Mouse (Mus musculus): Measurements from ENCODE around the gene Ephb3. TPM values are rescaled to one million over a fixed set of nuclear protein-coding genes. Genes with fewer than 3 reads are reported as not detected.
"Not testable (repeated sequence)": the region's sequence is repeated elsewhere in the genome, so short reads cannot be mapped to it uniquely, and the experiment has no call there.

Ephb3 gene
- 24.0 and 25.4 TPM in 2 replicates for polyA plus RNA-seq (2016; fragmentation: Nextera tagmentation; extraction: Ambion mirVana)

DNA sequence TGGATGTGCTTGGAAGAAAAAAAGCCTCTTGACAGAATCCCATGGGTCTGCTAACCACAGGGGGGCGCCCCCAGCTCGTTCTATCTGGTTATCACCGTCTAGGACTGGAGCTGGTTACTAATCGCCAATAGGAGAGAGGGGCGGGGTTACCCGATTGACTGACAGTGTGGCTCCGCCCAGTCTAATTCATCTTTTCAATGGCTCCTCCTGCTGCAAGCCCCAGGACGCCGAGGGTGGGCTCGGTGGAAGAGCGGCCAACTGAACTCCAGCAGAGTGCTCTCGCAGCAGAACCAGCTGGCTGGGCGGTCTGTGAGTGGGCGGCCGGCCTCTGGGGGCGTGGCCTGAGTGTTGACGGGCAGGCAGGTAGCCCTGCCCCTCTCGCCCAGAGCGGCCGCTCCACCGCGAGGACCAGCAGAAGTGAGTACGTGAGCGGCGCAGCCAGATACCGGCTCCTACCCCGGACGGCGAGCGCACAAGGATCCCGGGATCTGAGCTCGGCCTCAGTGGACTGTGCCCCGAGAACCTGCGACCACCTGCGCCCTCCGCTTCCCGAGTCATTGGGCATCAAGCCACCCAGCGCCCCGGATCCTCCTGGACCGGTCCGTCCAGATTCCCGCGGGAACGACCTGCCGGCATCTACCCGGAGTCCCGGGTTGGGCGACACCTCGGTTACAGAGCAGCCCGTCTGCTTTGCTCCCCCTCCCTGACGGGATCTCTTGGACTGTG lies at the start of gene Ephb3:
TSS of gene Ephb3 (plus strand) at position 389 of the 726 bp plus-strand sequence.
- peak within 1 kb of the TSS; percentile 96 for H3K9ac ChIP-seq
- H3K4me2 ChIP-seq: peak within 1 kb of the TSS; percentile 82
- WGBS: under 1% methylated on average over 51 of the region's 51 CpGs
- peak within 1 kb of the TSS; percentile 80 for H3K27ac ChIP-seq (ENCODE audit: poor library complexity, severe bottlenecking)
- peak within 1 kb of the TSS; percentile 74 for H3K4me3 ChIP-seq
- H3K4me1 ChIP-seq (replicated peaks): peaks cover 42% of the 10 kb centered on the region
- no peaks in the 10 kb centered on the region for H3K9me3 ChIP-seq (replicated peaks)
- 0 out of 2 replicates have a peak, but pooled peaks cover 3% of the 10 kb centered on the region for H3K36me3 ChIP-seq
- no peaks in the 10 kb centered on the region for H3K27me3 ChIP-seq (replicated peaks)
- peak; percentile 96 for ATAC-seq (ENCODE audit: insufficient number of reproducible peaks, low FRiP score)

DNA sequence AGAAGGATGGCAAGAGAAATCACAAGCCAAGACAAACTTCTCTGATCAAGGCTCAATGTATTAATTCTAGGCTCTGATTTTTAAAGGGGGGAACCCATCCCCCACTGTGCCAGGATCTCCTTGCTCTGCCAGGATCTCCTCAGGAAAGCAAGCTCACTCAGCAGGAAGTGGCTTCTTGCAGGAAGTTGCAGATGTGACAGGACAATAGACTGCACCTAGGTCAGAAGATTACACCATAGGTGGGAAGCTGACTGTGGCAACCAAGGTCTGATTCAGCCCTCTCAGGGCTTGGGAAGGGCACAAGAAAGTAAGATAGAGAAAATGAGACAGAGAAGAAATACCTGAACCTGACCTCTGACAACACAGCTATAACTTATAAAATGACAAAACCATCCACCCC lies 48.3 kb upstream of the Ephb3 start:
- H3K4me3 ChIP-seq; ATAC-seq (ENCODE audit: insufficient number of reproducible peaks, low FRiP score); H3K4me1 ChIP-seq (replicated peaks); H3K4me2 ChIP-seq; H3K27me3 ChIP-seq (replicated peaks); H3K36me3 ChIP-seq; H3K9ac ChIP-seq; H3K27ac ChIP-seq (ENCODE audit: poor library complexity, severe bottlenecking); H3K9me3 ChIP-seq (replicated peaks): not testable (repeated sequence)

DNA sequence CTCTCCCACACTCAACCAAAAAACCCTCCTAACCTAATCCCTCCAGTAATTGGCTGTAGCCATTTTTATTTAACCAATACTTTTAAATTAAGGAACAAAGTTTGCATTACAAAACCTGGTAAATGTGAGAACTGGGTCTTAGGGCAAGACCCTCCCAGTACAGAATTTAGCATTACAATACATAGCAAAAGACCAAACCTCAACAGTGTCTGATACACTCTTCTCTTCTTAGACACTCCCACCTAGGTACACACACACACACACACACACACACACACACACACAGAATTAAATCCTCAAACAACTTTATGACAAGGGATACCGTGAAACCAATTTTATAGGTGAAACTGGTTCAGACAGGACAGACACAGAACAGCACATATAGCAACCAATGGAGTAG lies 45.3 kb upstream of the Ephb3 start:
- H3K4me1 ChIP-seq (replicated peaks); H3K4me2 ChIP-seq; H3K9me3 ChIP-seq (replicated peaks); H3K27ac ChIP-seq (ENCODE audit: poor library complexity, severe bottlenecking); H3K9ac ChIP-seq; H3K36me3 ChIP-seq; H3K4me3 ChIP-seq; H3K27me3 ChIP-seq (replicated peaks); ATAC-seq (ENCODE audit: insufficient number of reproducible peaks, low FRiP score): not testable (repeated sequence)
- 86% methylated on average over 1 of the region's 1 CpGs for WGBS

- H3K4me3 ChIP-seq; H3K27me3 ChIP-seq (replicated peaks); H3K4me2 ChIP-seq; H3K27ac ChIP-seq (ENCODE audit: poor library complexity, severe bottlenecking); H3K9me3 ChIP-seq (replicated peaks); ATAC-seq (ENCODE audit: insufficient number of reproducible peaks, low FRiP score); H3K4me1 ChIP-seq (replicated peaks); H3K9ac ChIP-seq; H3K36me3 ChIP-seq: not testable (repeated sequence)
- WGBS: 70% methylated on average over 3 of the region's 3 CpGs
Measured at GRCm38 (mm10) chr16:21163423-21163822, 41.1 kb upstream of the Ephb3 start.

GRCm38 (mm10) chr16:21165343-21166220 lies 39.0 kb upstream of the Ephb3 start:
- 21% methylated on average over 17 of the region's 19 CpGs for WGBS
- H3K27me3 ChIP-seq (replicated peaks); H3K9ac ChIP-seq; H3K4me3 ChIP-seq; H3K36me3 ChIP-seq; H3K27ac ChIP-seq (ENCODE audit: poor library complexity, severe bottlenecking); ATAC-seq (ENCODE audit: insufficient number of reproducible peaks, low FRiP score); H3K9me3 ChIP-seq (replicated peaks); H3K4me1 ChIP-seq (replicated peaks): not testable (repeated sequence)
- peak overlapping the region; percentile 29; the same call in 1 of the 2 replicates for H3K4me2 ChIP-seq

DNA sequence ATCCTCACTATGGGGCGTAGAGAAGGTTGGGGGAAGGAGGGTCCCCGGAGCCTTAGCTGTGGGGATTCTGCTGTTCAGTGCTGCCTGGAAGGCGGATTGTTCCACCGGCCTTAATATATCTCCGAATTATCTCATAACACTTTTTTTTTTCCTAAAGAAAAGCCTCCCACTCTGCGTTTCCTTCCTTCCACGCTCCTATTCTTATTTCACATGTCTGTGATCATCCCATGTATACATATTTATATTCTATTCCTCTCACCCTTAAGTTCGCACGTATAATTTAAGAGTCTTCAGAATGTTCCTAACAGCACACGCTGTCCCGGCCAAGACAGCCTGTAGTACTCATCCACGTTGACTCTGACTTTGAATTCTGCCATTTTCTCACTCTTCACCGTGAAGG lies 35.8 kb upstream of the Ephb3 start:
- Histone ChIP-seq H3K9me3 (replicated peaks) (no peaks in the 10 kb centered on the region), H3K4me2 (no peak overlapping the region), H3K4me3 (no peak overlapping the region), H3K4me1 (replicated peaks) (no peaks in the 10 kb centered on the region), H3K36me3 (no peaks in the 10 kb centered on the region), H3K27ac (ENCODE audit: poor library complexity, severe bottlenecking) (no peak overlapping the region), H3K27me3 (replicated peaks) (no peaks in the 10 kb centered on the region), H3K9ac (no peak overlapping the region)
- no peak for ATAC-seq (ENCODE audit: insufficient number of reproducible peaks, low FRiP score)
- 84% methylated on average over 13 of the region's 13 CpGs for WGBS

DNA sequence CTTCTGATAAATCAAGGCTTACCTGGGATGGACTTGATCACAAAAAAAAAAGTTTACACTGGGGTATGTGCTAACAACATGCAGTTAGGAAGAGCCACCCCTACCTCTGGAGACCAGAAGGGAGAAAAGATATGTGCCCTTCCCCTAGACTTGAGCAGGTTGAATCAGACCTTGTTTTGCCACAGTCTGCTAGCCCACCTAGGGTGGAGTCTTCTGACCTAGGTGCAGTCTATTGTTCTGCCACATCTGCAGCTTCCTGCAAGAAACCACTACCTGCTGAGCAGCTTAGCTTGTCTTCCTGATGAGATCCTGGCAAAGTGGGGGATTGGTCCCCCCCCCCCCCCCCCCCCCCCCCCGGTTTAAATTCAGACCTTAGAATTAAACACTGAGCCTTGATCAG lies 29.3 kb upstream of the Ephb3 start:
- H3K36me3 ChIP-seq: no peaks in the 10 kb centered on the region
- H3K9me3 ChIP-seq (replicated peaks): 0 out of 2 replicates have a peak, but pooled peaks cover 2% of the 10 kb centered on the region
- ATAC-seq (ENCODE audit: insufficient number of reproducible peaks, low FRiP score): no peak
- no CpG with 5 or more reads among the region's 1 CpGs for WGBS
- H3K4me2 ChIP-seq: no peak overlapping the region
- H3K27me3 ChIP-seq (replicated peaks): no peaks in the 10 kb centered on the region
- no peaks in the 10 kb centered on the region for H3K4me1 ChIP-seq (replicated peaks)
- no peak overlapping the region for H3K9ac ChIP-seq
- H3K27ac ChIP-seq (ENCODE audit: poor library complexity, severe bottlenecking): no peak overlapping the region
- H3K4me3 ChIP-seq: no peak overlapping the region

- Histone ChIP-seq H3K36me3 (no peaks in the 10 kb centered on the region), H3K9ac (no peak overlapping the region), H3K4me3 (no peak overlapping the region), H3K27me3 (replicated peaks) (no peaks in the 10 kb centered on the region), H3K4me1 (replicated peaks) (no peaks in the 10 kb centered on the region), H3K4me2 (no peak overlapping the region), H3K9me3 (replicated peaks) (0 out of 2 replicates have a peak, but pooled peaks cover 3% of the 10 kb centered on the region), H3K27ac (ENCODE audit: poor library complexity, severe bottlenecking) (no peak overlapping the region)
- WGBS: 57% methylated on average over 1 of the region's 1 CpGs
- no peak for ATAC-seq (ENCODE audit: insufficient number of reproducible peaks, low FRiP score)
Measured at GRCm38 (mm10) chr16:21182108-21182507, 22.4 kb upstream of the Ephb3 start.

DNA sequence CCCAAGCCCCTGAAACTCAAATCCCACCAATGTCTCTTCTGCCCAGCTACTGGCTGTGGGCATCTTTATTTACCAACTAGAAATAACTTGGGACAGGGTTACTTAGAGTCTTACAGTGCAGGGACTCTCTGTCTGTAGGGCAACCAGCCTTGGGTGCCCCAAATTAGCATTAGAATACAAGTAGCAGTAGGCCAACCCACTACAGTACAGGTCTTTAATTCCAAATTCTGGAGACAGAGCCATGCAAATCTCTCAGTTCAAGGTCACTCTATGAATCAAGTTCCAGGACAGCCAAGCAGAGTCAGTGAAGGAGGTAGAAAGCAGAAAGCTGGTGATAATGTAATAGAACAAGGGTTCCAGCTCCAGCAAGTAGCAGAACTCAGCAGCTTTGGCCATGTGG lies 19.9 kb upstream of the Ephb3 start:
- Histone ChIP-seq H3K4me2 (no peak overlapping the region), H3K9ac (no peak overlapping the region), H3K9me3 (replicated peaks) (0 out of 2 replicates have a peak, but pooled peaks cover 3% of the 10 kb centered on the region), H3K4me3 (no peak overlapping the region), H3K27me3 (replicated peaks) (no peaks in the 10 kb centered on the region), H3K4me1 (replicated peaks) (0 out of 2 replicates have a peak, but pooled peaks cover 3% of the 10 kb centered on the region), H3K27ac (ENCODE audit: poor library complexity, severe bottlenecking) (no peak overlapping the region), H3K36me3 (no peaks in the 10 kb centered on the region)
- ATAC-seq (ENCODE audit: insufficient number of reproducible peaks, low FRiP score): no peak

DNA sequence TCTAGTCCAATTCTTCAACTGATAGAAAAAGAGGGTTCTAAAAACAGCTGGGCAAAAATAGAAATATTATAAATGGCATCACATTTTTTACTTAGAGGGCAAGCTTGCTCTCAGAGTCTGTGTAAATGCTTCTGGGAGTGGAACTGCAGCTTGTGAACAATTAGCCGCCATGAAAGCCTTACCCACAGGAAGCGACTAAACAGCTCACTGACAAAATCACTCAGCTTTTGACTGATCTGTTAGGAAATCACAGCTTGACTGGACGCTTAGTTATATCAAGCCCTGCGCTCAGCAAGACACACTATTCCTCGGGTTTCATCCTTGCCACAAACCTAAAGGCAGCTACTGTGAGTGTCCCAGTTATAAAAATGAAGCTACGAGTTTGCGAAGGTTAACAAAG lies 17.0 kb upstream of the Ephb3 start:
- Histone ChIP-seq H3K27ac (ENCODE audit: poor library complexity, severe bottlenecking) (no peak overlapping the region), H3K4me2 (no peak overlapping the region), H3K27me3 (replicated peaks) (no peaks in the 10 kb centered on the region), H3K4me3 (no peak overlapping the region), H3K9ac (no peak overlapping the region), H3K36me3 (no peaks in the 10 kb centered on the region), H3K4me1 (replicated peaks) (peaks cover 3% of the 10 kb centered on the region; the same call in 1 of the 2 replicates), H3K9me3 (replicated peaks) (no peaks in the 10 kb centered on the region)
- no peak for ATAC-seq (ENCODE audit: insufficient number of reproducible peaks, low FRiP score)
- 49% methylated on average over 7 of the region's 7 CpGs for WGBS

- no peak overlapping the region for H3K27ac ChIP-seq (ENCODE audit: poor library complexity, severe bottlenecking)
- no peaks in the 10 kb centered on the region for H3K9me3 ChIP-seq (replicated peaks)
- ATAC-seq (ENCODE audit: insufficient number of reproducible peaks, low FRiP score): no peak
- H3K36me3 ChIP-seq: no peaks in the 10 kb centered on the region
- H3K4me1 ChIP-seq (replicated peaks): peaks cover 3% of the 10 kb centered on the region; the same call in 1 of the 2 replicates
- WGBS: 74% methylated on average over 3 of the region's 3 CpGs
- no peak overlapping the region for H3K4me2 ChIP-seq
- H3K27me3 ChIP-seq (replicated peaks): no peaks in the 10 kb centered on the region
- no peak overlapping the region for H3K9ac ChIP-seq
- H3K4me3 ChIP-seq: no peak overlapping the region
Measured at GRCm38 (mm10) chr16:21188345-21188744, 16.2 kb upstream of the Ephb3 start.
